Mouse (Mus musculus): Measurements from ENCODE around the gene Gsx1. TPM values are rescaled to one million over a fixed set of nuclear protein-coding genes. Genes with fewer than 3 reads are reported as not detected.

The Gsx1 gene
- polyA plus RNA-seq, 1 experiment from 2014 or later, result not detected

GRCm38 (mm10) chr5:147207852-147208251, 19.4 kb downstream of the Gsx1 start:
- no peak for ATAC-seq (ENCODE audit: insufficient number of reproducible peaks, low FRiP score)

GRCm38 (mm10) chr5:147208471-147208870, 20.0 kb downstream of the Gsx1 start:
- ATAC-seq (ENCODE audit: insufficient number of reproducible peaks, low FRiP score), result no peak
- no peaks in the 10 kb centered on the region for H3K4me1 ChIP-seq (replicated peaks)
- H3K27ac ChIP-seq (ENCODE audit: poor library complexity, severe bottlenecking), result no peak overlapping the region
- no peaks in the 10 kb centered on the region for H3K36me3 ChIP-seq
- peaks cover 14% of the 10 kb centered on the region; the same call in 1 of the 2 replicates for H3K9me3 ChIP-seq (replicated peaks)
- H3K4me2 ChIP-seq, result no peak overlapping the region
- no peak overlapping the region for H3K4me3 ChIP-seq
- no peak overlapping the region for H3K9ac ChIP-seq
- WGBS, result 60% methylated on average over 2 of the region's 2 CpGs
- H3K27me3 ChIP-seq (replicated peaks), result peaks cover 18% of the 10 kb centered on the region

More at GRCm38 (mm10) chr5:147207852-147208251, 19.4 kb downstream of the Gsx1 start:
- peaks cover 14% of the 10 kb centered on the region for H3K27me3 ChIP-seq (replicated peaks)
- no peak overlapping the region for H3K4me3 ChIP-seq
- WGBS, result 88% methylated on average over 20 of the region's 20 CpGs
- no peak overlapping the region for H3K27ac ChIP-seq (ENCODE audit: poor library complexity, severe bottlenecking)
- peaks cover 14% of the 10 kb centered on the region; the same call in 1 of the 2 replicates for H3K9me3 ChIP-seq (replicated peaks)
- H3K9ac ChIP-seq, result no peak overlapping the region
- H3K4me1 ChIP-seq (replicated peaks), result no peaks in the 10 kb centered on the region
- H3K4me2 ChIP-seq, result no peak overlapping the region
- no peaks in the 10 kb centered on the region for H3K36me3 ChIP-seq

- no peaks in the 10 kb centered on the region for H3K4me1 ChIP-seq (replicated peaks)
- peaks cover 56% of the 10 kb centered on the region for H3K27me3 ChIP-seq (replicated peaks)
- H3K4me3 ChIP-seq, result no peak overlapping the region
- ATAC-seq (ENCODE audit: insufficient number of reproducible peaks, low FRiP score), result no peak
- H3K4me2 ChIP-seq, result no peak overlapping the region
- H3K36me3 ChIP-seq, result no peaks in the 10 kb centered on the region
- H3K9ac ChIP-seq, result no peak overlapping the region
- 14% methylated on average over 25 of the region's 25 CpGs for WGBS
- H3K9me3 ChIP-seq (replicated peaks), result no peaks in the 10 kb centered on the region
- H3K27ac ChIP-seq (ENCODE audit: poor library complexity, severe bottlenecking), result no peak overlapping the region
These were observed 39.0 kb downstream of the Gsx1 start for GRCm38 (mm10) chr5:147227354-147228112.

- H3K27me3 ChIP-seq (replicated peaks), result peaks cover 10% of the 10 kb centered on the region
- H3K9me3 ChIP-seq (replicated peaks), result no peaks in the 10 kb centered on the region
- H3K4me3 ChIP-seq, result no peak overlapping the region
- H3K27ac ChIP-seq (ENCODE audit: poor library complexity, severe bottlenecking), result no peak overlapping the region
- no peak overlapping the region for H3K4me2 ChIP-seq
- H3K9ac ChIP-seq, result no peak overlapping the region
- 60% methylated on average over 21 of the region's 21 CpGs for WGBS
- no peaks in the 10 kb centered on the region for H3K4me1 ChIP-seq (replicated peaks)
- no peak for ATAC-seq (ENCODE audit: insufficient number of reproducible peaks, low FRiP score)
- H3K36me3 ChIP-seq, result no peaks in the 10 kb centered on the region
These were observed 47.2 kb downstream of the Gsx1 start for GRCm38 (mm10) chr5:147235406-147236309.

Other genes starting within 250 kb of the Gsx1 start
- 82.3 and 85.5 TPM in 2 replicates for gene Gtf3a, start 240.0 kb upstream of the Gsx1 start, polyA plus RNA-seq (2016; fragmentation: Nextera tagmentation; extraction: Ambion mirVana)
- 17.1 and 23.3 TPM in 2 replicates for gene Mtif3, start 224.9 kb upstream of the Gsx1 start, polyA plus RNA-seq (2016; fragmentation: Nextera tagmentation; extraction: Ambion mirVana)
- 14.0 and 14.3 TPM in 2 replicates for gene Lnx2, start 112.1 kb upstream of the Gsx1 start, polyA plus RNA-seq (2016; fragmentation: Nextera tagmentation; extraction: Ambion mirVana)
- 91.3 and 94.0 TPM in 2 replicates for gene Polr1d, start 111.6 kb upstream of the Gsx1 start, polyA plus RNA-seq (2016; fragmentation: Nextera tagmentation; extraction: Ambion mirVana)
- gene Pdx1, start 81.3 kb downstream of the Gsx1 start, polyA plus RNA-seq (2016; fragmentation: Nextera tagmentation; extraction: Ambion mirVana), result not detected in 2 replicates
- not detected in 2 replicates for gene Cdx2, start 118.6 kb downstream of the Gsx1 start, polyA plus RNA-seq (2016; fragmentation: Nextera tagmentation; extraction: Ambion mirVana)
- gene Urad, start 133.7 kb downstream of the Gsx1 start, polyA plus RNA-seq (2016; fragmentation: Nextera tagmentation; extraction: Ambion mirVana), result not detected in 2 replicates
- gene Flt3, start 211.8 kb downstream of the Gsx1 start, polyA plus RNA-seq (2016; fragmentation: Nextera tagmentation; extraction: Ambion mirVana), result 0.20 TPM in 1 of 2 replicates, not detected in the other
- gene Pan3, start 241.5 kb downstream of the Gsx1 start, polyA plus RNA-seq (2016; fragmentation: Nextera tagmentation; extraction: Ambion mirVana), result 46.3 and 46.5 TPM in 2 replicates